Mouse (Mus musculus) midbrain, embryonic 10.5 days (tissue): ENCODE measurements around the gene Nfasc. TPM values are rescaled to one million over a fixed set of nuclear protein-coding genes. Genes with fewer than 3 reads are reported as not detected.

Experiments
- DNase-seq: peaks from one replicate; pipeline ENCODE4 v3.0.0-alpha.2; 2017; ENCODE audit warnings: low spot score
- H3K27ac ChIP-seq: fragments of 300-500 bp; sonication (generic); replicated peaks from 2 replicates; pipeline ENCODE4 v1.5.1; 2016; ENCODE audit warnings: mild to moderate bottlenecking
- H3K27me3 ChIP-seq: fragments of 300-500 bp; sonication (generic); 2 replicates; pipeline ENCODE4 v1.6.1; 2016; ENCODE audit warnings: low read depth, mild to moderate bottlenecking; ENCODE audit not compliant: poor library complexity, severe bottlenecking
- H3K36me3 ChIP-seq: fragments of 300-500 bp; sonication (generic); 2 replicates; pipeline ENCODE4 v1.6.1; 2016; ENCODE audit warnings: mild to moderate bottlenecking, moderate library complexity
- H3K4me1 ChIP-seq: fragments of 300-500 bp; sonication (generic); 2 replicates; pipeline ENCODE4 v1.6.1; 2016
- H3K4me3 ChIP-seq: fragments of 300-500 bp; sonication (generic); 2 replicates; pipeline ENCODE4 v1.5.1; 2016; ENCODE audit warnings: mild to moderate bottlenecking, moderate library complexity
- H3K9me3 ChIP-seq: fragments of 300-500 bp; sonication (generic); replicated peaks from 2 replicates; pipeline ENCODE4 v1.6.1; 2016; ENCODE audit warnings: mild to moderate bottlenecking
- WGBS: fragments of 180-500 bp; shearing (Covaris S2); methylation state at CpG from one replicate; pipeline ENCODE4 v1.1.7; 2016; 5-methylcytosine and 5-hydroxymethylcytosine counted together
- polyA plus RNA-seq: library from polyadenylated mRNA; unstranded; fragments of >200 nt; fragmentation: Nextera tagmentation; extraction: Ambion mirVana; gene quantifications from 2 replicates; pipeline ENCODE4 v1.2.1, GENCODE M21; 2016

Nfasc gene
- polyA plus RNA-seq, 1 experiment from 2014 or later, result 14.5 TPM

DNA sequence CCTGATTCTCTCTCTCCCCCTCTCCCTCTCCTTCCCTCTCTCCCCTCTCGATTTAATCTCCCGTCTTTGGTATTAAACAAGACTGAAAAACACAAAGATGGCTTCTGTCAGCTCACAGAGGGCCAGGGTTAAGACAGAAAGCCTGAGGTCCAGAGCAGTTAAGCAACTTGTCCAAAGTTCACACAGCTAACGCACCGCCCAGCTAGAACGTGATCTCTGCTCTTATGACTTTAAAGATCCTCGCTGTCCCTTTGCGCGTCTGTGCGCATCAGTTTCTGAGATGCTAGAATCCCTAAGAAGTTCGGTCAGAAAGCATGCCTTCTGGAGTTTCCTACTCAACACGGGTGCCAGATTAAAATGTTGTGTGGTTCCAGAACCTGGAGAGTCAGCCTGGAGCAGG, 221.9 kb downstream of the Nfasc start:
- Histone ChIP-seq H3K9me3 (no peaks in the 10 kb centered on the region), H3K36me3 (peaks cover 17% of the 10 kb centered on the region; the same call in 1 of the 2 replicates), H3K27ac (no peak overlapping the region), H3K4me1 (peaks cover 18% of the 10 kb centered on the region), H3K4me3 (no peak overlapping the region), H3K27me3 (peaks cover 7% of the 10 kb centered on the region; the same call in 1 of the 2 replicates)
- no peak for DNase-seq
- WGBS, result 90% methylated on average over 11 of the region's 11 CpGs

DNA sequence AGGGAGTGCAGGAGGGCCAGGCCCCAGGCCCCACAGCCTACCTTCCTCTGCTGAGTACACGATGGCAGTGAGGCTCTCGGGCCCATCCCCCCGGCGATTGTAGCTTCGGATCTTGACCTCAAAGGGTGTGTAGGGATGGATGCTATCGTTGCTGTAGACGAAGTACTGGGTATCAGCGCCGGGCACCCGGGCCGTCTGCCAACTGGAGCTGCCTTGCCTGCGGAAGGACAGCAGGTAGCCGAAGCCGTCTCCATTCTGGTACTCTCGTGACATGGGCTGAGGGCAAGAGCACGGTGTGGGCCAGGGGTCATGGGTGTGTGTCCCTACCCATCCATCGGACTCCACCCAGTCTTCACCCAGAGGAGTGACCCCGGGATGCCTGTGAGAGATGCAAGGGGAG, 223.0 kb downstream of the Nfasc start:
- H3K27ac ChIP-seq, result no peak overlapping the region
- peaks cover 7% of the 10 kb centered on the region; the same call in 1 of the 2 replicates for H3K27me3 ChIP-seq
- H3K4me3 ChIP-seq, result no peak overlapping the region
- H3K36me3 ChIP-seq, result peaks cover 15% of the 10 kb centered on the region; the same call in 1 of the 2 replicates
- peaks cover 20% of the 10 kb centered on the region for H3K4me1 ChIP-seq
- DNase-seq, result no peak
- WGBS, result 90% methylated on average over 18 of the region's 18 CpGs
- H3K9me3 ChIP-seq, result no peaks in the 10 kb centered on the region

DNA sequence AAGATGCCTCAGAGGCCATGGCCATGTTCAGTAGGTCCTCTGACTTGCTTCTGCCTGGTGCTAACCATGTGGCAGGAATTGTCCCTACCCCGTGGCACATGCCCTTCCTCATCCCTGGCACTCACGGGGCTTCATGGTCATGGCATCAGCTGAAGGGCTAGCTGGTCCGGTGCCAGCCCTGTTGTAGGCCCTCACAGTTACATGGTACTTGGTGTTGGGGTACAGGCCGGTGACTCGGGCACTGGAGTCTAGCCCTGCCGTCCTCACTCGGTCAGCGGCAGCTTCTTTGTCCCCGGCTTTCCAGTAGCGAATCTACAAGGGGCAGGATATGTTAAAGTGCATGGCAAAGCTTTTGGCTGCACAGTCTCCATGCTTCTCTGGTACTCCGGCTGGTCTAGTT, 224.8 kb downstream of the Nfasc start:
- Histone ChIP-seq H3K4me3 (no peak overlapping the region), H3K27me3 (peaks cover 2% of the 10 kb centered on the region; the same call in 1 of the 2 replicates), H3K36me3 (peaks cover 9% of the 10 kb centered on the region; the same call in 1 of the 2 replicates), H3K4me1 (peaks cover 20% of the 10 kb centered on the region), H3K9me3 (no peaks in the 10 kb centered on the region), H3K27ac (no peak overlapping the region)
- WGBS, result 96% methylated on average over 11 of the region's 11 CpGs
- DNase-seq, result no peak

DNA sequence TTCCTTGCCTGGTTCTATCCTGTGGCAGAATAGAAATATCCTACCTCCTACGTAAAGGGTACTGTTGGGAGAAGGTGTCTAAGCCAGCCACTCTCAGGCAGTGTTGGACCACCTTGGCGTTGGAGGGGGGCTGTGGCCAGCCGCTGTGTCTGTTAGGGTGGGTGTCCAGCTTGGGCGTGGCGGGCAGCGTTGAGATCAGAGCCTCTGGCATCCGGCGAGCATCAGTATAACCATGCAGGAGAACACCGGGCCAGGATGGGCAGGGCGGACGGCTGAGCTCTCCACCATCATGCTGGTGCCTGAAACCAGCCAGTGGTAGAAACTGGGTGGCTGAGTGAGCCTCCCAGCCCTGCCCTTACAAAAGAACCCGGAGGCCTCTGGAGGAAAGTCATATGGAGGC, 226.3 kb downstream of the Nfasc start:
- Histone ChIP-seq H3K27me3 (no peaks in the 10 kb centered on the region), H3K36me3 (peaks cover 9% of the 10 kb centered on the region; the same call in 1 of the 2 replicates), H3K9me3 (no peaks in the 10 kb centered on the region), H3K4me1 (peaks cover 9% of the 10 kb centered on the region), H3K4me3 (no peak overlapping the region), H3K27ac (no peak overlapping the region)
- no peak for DNase-seq
- WGBS, result 90% methylated on average over 12 of the region's 12 CpGs

Other genes with a start within 250 kb of the Nfasc start
- 1.2 and 1.6 TPM in 2 replicates for gene Tmem81, start 235.6 kb downstream of the Nfasc start, polyA plus RNA-seq
- 14.2 and 34.9 TPM in 2 replicates for gene Cntn2, start 198.5 kb downstream of the Nfasc start, polyA plus RNA-seq
- 7.6 and 10.2 TPM in 2 replicates for gene Lrrn2, start 138.5 kb upstream of the Nfasc start, polyA plus RNA-seq